Mouse (Mus musculus) MEL (cell line): ENCODE results near the gene Spib. TPM values are rescaled to one million over a fixed set of nuclear protein-coding genes. Genes with fewer than 3 reads are reported as not detected.
A peak's percentile ranks its signal among the peaks of the same experiment; 100 is the strongest.

Experiments
- DNase-seq: peaks from one replicate; pipeline ENCODE4 v3.0.0; 2011; ENCODE audit warnings: low read depth, low spot score
- H3K27ac ChIP-seq: 2 replicates; pipeline ENCODE4 v1.5.1; 2012; ENCODE audit warnings: low read depth, mild to moderate bottlenecking, control low read depth, low read length, moderate library complexity; ENCODE audit not compliant: control insufficient read depth
- H3K27me3 ChIP-seq, 2 experiments: fragments of 150-350 bp in 1 of 2; sonication (generic) in 1 of 2; 2 replicates each; pipeline ENCODE4 v1.6.1; 2012; ENCODE audit warnings: low read length in 2 of 2, mild to moderate bottlenecking in 2 of 2, improper control_type of control experiment in 1 of 2, moderate library complexity in 1 of 2; ENCODE audit not compliant: insufficient read depth in 2 of 2, control insufficient read depth in 1 of 2
- H3K36me3 ChIP-seq, 2 experiments: 2 replicates each; pipeline ENCODE4 v1.6.1; 2012 to 2014; ENCODE audit warnings: low read length in 2 of 2, improper control_type of control experiment in 1 of 2, inconsistent platforms in 1 of 2, mild to moderate bottlenecking in 1 of 2; ENCODE audit not compliant: insufficient read depth in 2 of 2, control insufficient read depth in 1 of 2
- H3K4me1 ChIP-seq, 2 experiments: fragments of 150-350 bp in 1 of 2; sonication (generic) in 1 of 2; 2 replicates each; pipeline ENCODE4 v1.6.1; 2012; ENCODE audit warnings: low read length in 2 of 2, improper control_type of control experiment in 1 of 2, mild to moderate bottlenecking in 1 of 2; ENCODE audit not compliant: insufficient read depth in 2 of 2, control insufficient read depth in 1 of 2
- H3K4me3 ChIP-seq, 2 experiments: fragments of 150-350 bp in 1 of 2; sonication (generic) in 1 of 2; 2 replicates each; pipeline ENCODE4 v1.5.1; 2012; ENCODE audit warnings: low read depth in 2 of 2, low read length in 2 of 2, mild to moderate bottlenecking in 2 of 2, moderate library complexity in 2 of 2, control low read depth in 1 of 2, improper control_type of control experiment in 1 of 2; ENCODE audit not compliant: control insufficient read depth in 1 of 2, insufficient read depth in 1 of 2
- H3K79me2 ChIP-seq: 2 replicates; pipeline ENCODE4 v1.6.1; 2012; ENCODE audit warnings: mild to moderate bottlenecking, low read length, moderate library complexity; ENCODE audit not compliant: control insufficient read depth, poor library complexity, insufficient read depth
- H3K9ac ChIP-seq: 2 replicates; pipeline ENCODE4 v1.6.1; 2012; ENCODE audit warnings: low read depth, mild to moderate bottlenecking, control low read depth, low read length, moderate library complexity; ENCODE audit not compliant: control insufficient read depth, poor library complexity, severe bottlenecking
- H3K9me3 ChIP-seq: fragments of 150-350 bp; sonication (generic); replicated peaks from 2 replicates; pipeline ENCODE4 v1.6.1; 2012; ENCODE audit warnings: mild to moderate bottlenecking, low read length, improper control_type of control experiment, moderate library complexity; ENCODE audit not compliant: insufficient read depth
- BHLHE40 ChIP-seq: IDR thresholded peaks from 2 replicates; pipeline ENCODE4 v1.6.1; 2012; ENCODE audit warnings: low read depth, mild to moderate bottlenecking, inconsistent platforms, low read length, improper control_type of control experiment, borderline replicate concordance
- CHD1 ChIP-seq: IDR thresholded peaks from 2 replicates; pipeline ENCODE4 v1.6.1; 2012; ENCODE audit warnings: low read depth, mild to moderate bottlenecking, inconsistent platforms, low read length, improper control_type of control experiment
- CHD2 ChIP-seq: IDR thresholded peaks from 2 replicates; pipeline ENCODE4 v1.6.1; 2011; ENCODE audit warnings: low read length, improper control_type of control experiment
- CTCF ChIP-seq, 3 experiments: IDR thresholded peaks in 2 of 3; conservative IDR thresholded peaks in 1 of 3; 2 replicates each; pipeline ENCODE4 v1.5.1; 2011 to 2012; ENCODE audit warnings: low read length in 3 of 3, low read depth in 2 of 3, mild to moderate bottlenecking in 2 of 3, improper control_type of control experiment in 1 of 3, inconsistent platforms in 1 of 3, mixed read lengths in 1 of 3, moderate library complexity in 1 of 3; ENCODE audit not compliant: control insufficient read depth in 1 of 3, insufficient read depth in 1 of 3, poor library complexity in 1 of 3, severe bottlenecking in 1 of 3
- E2F4 ChIP-seq: IDR thresholded peaks from 2 replicates; pipeline ENCODE4 v1.6.1; 2011; ENCODE audit warnings: low read depth, low read length, improper control_type of control experiment, borderline replicate concordance
- GABPA ChIP-seq: IDR thresholded peaks from 2 replicates; pipeline ENCODE4 v1.6.1; 2012; ENCODE audit warnings: low read depth, mild to moderate bottlenecking, inconsistent platforms, low read length, improper control_type of control experiment, moderate library complexity
- HCFC1 ChIP-seq: IDR thresholded peaks from 2 replicates; pipeline ENCODE4 v1.6.1; 2012; ENCODE audit warnings: low read depth, mild to moderate bottlenecking, inconsistent platforms, low read length, improper control_type of control experiment, moderate library complexity
- MAFK ChIP-seq: IDR thresholded peaks from 2 replicates; pipeline ENCODE4 v1.6.1; 2011; ENCODE audit warnings: low read depth, mild to moderate bottlenecking, low read length, improper control_type of control experiment, borderline replicate concordance
- MEF2A ChIP-seq: IDR thresholded peaks from 2 replicates; pipeline ENCODE4 v1.6.1; 2014; ENCODE audit warnings: low read depth, mild to moderate bottlenecking, inconsistent platforms, low read length, improper control_type of control experiment; ENCODE audit not compliant: poor library complexity, insufficient replicate concordance, severe bottlenecking; ENCODE audit errors: extremely low read depth
- MYB ChIP-seq: IDR thresholded peaks from 2 replicates; pipeline ENCODE4 v1.6.1; 2011; ENCODE audit warnings: mild to moderate bottlenecking, low read depth, low read length, improper control_type of control experiment
- NRF1 ChIP-seq: IDR thresholded peaks from 2 replicates; pipeline ENCODE4 v1.6.1; 2014; ENCODE audit warnings: low read depth, mild to moderate bottlenecking, inconsistent platforms, low read length, improper control_type of control experiment, moderate library complexity; ENCODE audit not compliant: poor library complexity, insufficient read depth, severe bottlenecking
- POLR2A ChIP-seq, 2 experiments: IDR thresholded peaks; 2 replicates each; pipeline ENCODE4 v1.6.1; 2011 to 2012; ENCODE audit warnings: low read length in 2 of 2, mild to moderate bottlenecking in 2 of 2, control low read depth in 1 of 2, improper control_type of control experiment in 1 of 2, low read depth in 1 of 2, moderate library complexity in 1 of 2; ENCODE audit not compliant: control insufficient read depth in 1 of 2, insufficient read depth in 1 of 2, poor library complexity in 1 of 2
- POLR2AphosphoS5 ChIP-seq: IDR thresholded peaks from 2 replicates; pipeline ENCODE4 v1.6.1; 2012; ENCODE audit warnings: low read depth, borderline replicate concordance, mild to moderate bottlenecking, inconsistent platforms, low read length, moderate library complexity, mixed read lengths
- RCOR1 ChIP-seq: IDR thresholded peaks from 2 replicates; pipeline ENCODE4 v1.6.1; 2012; ENCODE audit warnings: low read depth, mild to moderate bottlenecking, inconsistent platforms, low read length, improper control_type of control experiment
- SIN3A ChIP-seq: IDR thresholded peaks from 2 replicates; pipeline ENCODE4 v1.6.1; 2012; ENCODE audit warnings: low read length, improper control_type of control experiment, inconsistent platforms
- SMC3 ChIP-seq: IDR thresholded peaks from 2 replicates; pipeline ENCODE4 v1.6.1; 2011; ENCODE audit warnings: low read depth, low read length, improper control_type of control experiment
- TAL1 ChIP-seq: IDR thresholded peaks from 2 replicates; pipeline ENCODE4 v1.6.1; 2012; ENCODE audit warnings: mild to moderate bottlenecking, inconsistent platforms, low read length, moderate library complexity, mixed read lengths
- TCF12 ChIP-seq: IDR thresholded peaks from 2 replicates; pipeline ENCODE4 v1.6.1; 2014; ENCODE audit warnings: low read depth, mild to moderate bottlenecking, inconsistent platforms, low read length, improper control_type of control experiment, moderate library complexity
- ZKSCAN1 ChIP-seq: IDR thresholded peaks from 2 replicates; pipeline ENCODE4 v1.6.1; 2012; ENCODE audit warnings: low read depth, mild to moderate bottlenecking, inconsistent platforms, low read length, improper control_type of control experiment, moderate library complexity
- ZMIZ1 ChIP-seq: IDR thresholded peaks from 2 replicates; pipeline ENCODE4 v1.6.1; 2012; ENCODE audit warnings: low read depth, mild to moderate bottlenecking, inconsistent platforms, low read length, improper control_type of control experiment, moderate library complexity
- ZNF384 ChIP-seq: IDR thresholded peaks from 2 replicates; pipeline ENCODE4 v1.6.1; 2012; ENCODE audit warnings: low read depth, mild to moderate bottlenecking, inconsistent platforms, low read length, improper control_type of control experiment
- polyA plus RNA-seq, 2 experiments: library from polyadenylated mRNA; stranded (reverse) in 1 of 2; unstranded in 1 of 2; fragments of >175 nt in 1 of 2; fragments of >200 nt in 1 of 2; gene quantifications; 2 replicates each; pipeline versions ENCODE4 v1.2.1 to v1.2.4; 2012; ENCODE audit warnings: low replicate concordance in 2 of 2, low read depth in 1 of 2; ENCODE audit not compliant: insufficient read length in 2 of 2, insufficient read depth in 1 of 2, missing spikeins in 1 of 2
- total RNA-seq: library from RNA; depleted of rRNA; stranded (reverse); fragments of 300-350 nt; gene quantifications from 2 replicates; pipeline ENCODE4 v1.2.3, GENCODE M21; 2012

Gene Spib
- total and polyA plus RNA-seq, 3 experiments: 0.04 to 0.13 TPM; not detected in 1

DNA sequence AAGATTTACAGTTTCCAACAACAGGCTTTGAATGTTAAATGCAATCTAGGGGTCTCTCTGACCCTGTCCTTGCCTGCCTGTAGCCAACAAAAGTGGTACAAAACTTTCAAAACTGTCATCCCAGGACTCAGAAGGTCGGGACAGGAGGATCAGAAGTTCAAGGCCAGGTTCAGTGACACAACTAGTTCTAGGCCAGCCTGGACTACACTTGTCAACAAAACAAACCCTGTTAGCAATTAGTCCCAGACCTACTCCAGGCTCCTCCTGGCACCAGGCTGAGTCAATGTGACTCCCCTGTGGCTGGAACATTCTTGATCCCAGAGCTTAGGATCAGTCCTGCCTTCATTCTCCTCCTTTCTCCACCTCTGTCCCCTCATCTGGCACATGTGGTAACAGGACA lies 32.9 kb downstream of the Spib start:
- Histone ChIP-seq H3K27ac (no peak overlapping the region), H3K9ac (no peak overlapping the region), H3K4me3 (no peak overlapping the region), H3K9me3 (no peaks in the 10 kb centered on the region), H3K27me3 (no peaks in the 10 kb centered on the region), H3K79me2 (peaks cover 15% of the 10 kb centered on the region), H3K4me1 (peaks cover 0 to 12% of the 10 kb centered on the region in 2 experiments; a peak in 2 of 4 replicates), H3K36me3 (peaks cover 0 to 4% of the 10 kb centered on the region in 2 experiments; a peak in 3 of 4 replicates)
- DNase-seq: no peak
- TF ChIP-seq HCFC1 (no peak), ZNF384 (no peak), MEF2A (no peak)

DNA sequence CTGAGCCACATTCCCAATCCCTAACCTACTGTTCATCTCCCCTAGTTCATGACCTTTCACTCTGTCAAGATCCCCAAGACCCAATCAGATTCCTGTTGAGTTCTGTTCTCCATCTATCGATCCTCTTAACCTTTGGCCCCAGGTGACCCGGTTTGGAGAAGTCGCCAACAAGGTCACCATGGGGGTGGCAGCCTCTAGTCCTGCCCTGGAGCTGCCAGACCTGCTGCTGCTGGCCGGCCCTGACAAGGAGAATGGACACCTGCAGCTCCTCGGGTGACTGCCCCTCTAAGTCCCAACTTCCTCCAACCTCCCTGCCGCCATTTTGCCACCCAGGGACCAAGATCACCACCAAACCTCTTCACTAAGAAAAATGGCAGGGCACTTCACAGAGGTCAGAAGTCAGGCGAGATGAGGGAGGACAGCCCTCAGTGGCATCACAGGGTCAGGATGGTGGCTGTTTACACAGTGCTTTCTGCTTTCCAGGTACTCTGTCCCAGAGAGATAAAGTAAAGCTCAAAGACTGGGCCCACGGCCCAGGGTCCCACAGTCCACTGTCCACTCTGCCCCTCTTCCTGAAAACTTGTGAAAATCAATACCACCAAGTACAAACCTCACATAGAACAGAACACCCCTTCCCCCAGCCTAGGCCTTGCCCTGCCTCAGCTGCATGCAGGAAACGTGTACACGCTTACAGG lies 34.4 kb downstream of the Spib start:
- peaks cover 0 to 12% of the 10 kb centered on the region in 2 experiments; a peak in 2 of 4 replicates for H3K4me1 ChIP-seq
- no peak overlapping the region for H3K9ac ChIP-seq

DNA sequence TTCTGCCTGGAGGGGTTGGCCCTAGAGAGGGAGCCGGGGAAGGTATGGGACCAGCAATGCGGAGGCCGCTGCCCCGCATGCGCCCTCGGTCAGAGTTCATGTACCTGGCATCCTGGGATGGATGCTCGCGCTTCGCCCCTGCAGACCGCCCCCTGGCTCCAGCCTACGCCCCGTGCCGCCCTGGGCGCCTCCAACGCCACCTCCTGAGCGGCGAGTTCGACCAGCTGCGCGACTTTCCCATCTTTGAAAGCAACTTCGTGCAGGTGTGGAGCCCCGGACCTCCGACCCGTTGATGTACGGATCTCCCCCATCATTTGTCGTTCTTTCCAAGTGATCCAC lies 35.1 kb downstream of the Spib start:
- Histone ChIP-seq H3K27ac (peak overlapping the region; percentile 30; the same call in 1 of the 2 replicates), H3K27me3 (no peaks in the 10 kb centered on the region), H3K4me3 (peak overlapping the region; percentile 45 to 72), H3K9me3 (no peaks in the 10 kb centered on the region), H3K79me2 (peaks cover 15% of the 10 kb centered on the region), H3K4me1 (peaks cover 0 to 12% of the 10 kb centered on the region in 2 experiments; a peak in 2 of 4 replicates), H3K9ac (peak overlapping the region; percentile 59), H3K36me3 (peaks cover 0 to 4% of the 10 kb centered on the region in 2 experiments; a peak in 3 of 4 replicates)
- DNase-seq: no peak
- TF ChIP-seq CTCF (IDR thresholded peaks at IDR 0.05 in 2 of 3, conservative IDR thresholded peaks at IDR 0.05 in 1 of 3; ENCODE audit: control insufficient read depth in 1 of 3, insufficient read depth in 1 of 3, low read depth in 2 of 3, low read length in 3 of 3, poor library complexity in 1 of 3, severe bottlenecking in 1 of 3) (0 out of 6 replicates have a peak, but pooled peaks of 1 of the 3 experiments have one; percentile 3), ZKSCAN1 (no peak), TCF12 (no peak), MAFK (no peak), BHLHE40 (no peak), HCFC1 (no peak), POLR2A (IDR thresholded peaks at IDR 0.05; ENCODE audit: control insufficient read depth in 1 of 2, insufficient read depth in 1 of 2, low read depth in 1 of 2, low read length in 2 of 2, poor library complexity in 1 of 2) (peak in 1 of 2 experiments; percentile 8; a peak in 1 of 4 replicates)

More for the DNA sequence above, 34.4 kb downstream of the Spib start:
- Histone ChIP-seq H3K27me3 (no peaks in the 10 kb centered on the region), H3K36me3 (peaks cover 0 to 4% of the 10 kb centered on the region in 2 experiments; a peak in 3 of 4 replicates), H3K79me2 (peaks cover 15% of the 10 kb centered on the region), H3K4me3 (peak overlapping the region in 1 of 2 experiments; percentile 45; a peak in 1 of 4 replicates), H3K27ac (no peak overlapping the region), H3K9me3 (no peaks in the 10 kb centered on the region)
- TF ChIP-seq MEF2A: no peak
- TF ChIP-seq SIN3A: no peak
- TF ChIP-seq CHD2: no peak
- TF ChIP-seq NRF1: no peak
- TF ChIP-seq E2F4: no peak
- no peak for TF ChIP-seq SMC3
- no peak for TF ChIP-seq ZMIZ1
- TF ChIP-seq CHD1: no peak
- no peak for TF ChIP-seq TAL1
- no peak for TF ChIP-seq MYB
- no peak for TF ChIP-seq RCOR1
- TF ChIP-seq ZNF384: no peak; the same call in 1 of the 2 replicates
- no peak for TF ChIP-seq POLR2A (IDR thresholded peaks at IDR 0.05; ENCODE audit: control insufficient read depth in 1 of 2, insufficient read depth in 1 of 2, low read depth in 1 of 2, low read length in 2 of 2, poor library complexity in 1 of 2)
- no peak for TF ChIP-seq BHLHE40
- TF ChIP-seq MAFK: no peak
- no peak for TF ChIP-seq GABPA
- no peak for TF ChIP-seq POLR2AphosphoS5
- no peak for DNase-seq
